ENCODE assay signal across 9 mouse cellular contexts in the genomic region with DNA sequence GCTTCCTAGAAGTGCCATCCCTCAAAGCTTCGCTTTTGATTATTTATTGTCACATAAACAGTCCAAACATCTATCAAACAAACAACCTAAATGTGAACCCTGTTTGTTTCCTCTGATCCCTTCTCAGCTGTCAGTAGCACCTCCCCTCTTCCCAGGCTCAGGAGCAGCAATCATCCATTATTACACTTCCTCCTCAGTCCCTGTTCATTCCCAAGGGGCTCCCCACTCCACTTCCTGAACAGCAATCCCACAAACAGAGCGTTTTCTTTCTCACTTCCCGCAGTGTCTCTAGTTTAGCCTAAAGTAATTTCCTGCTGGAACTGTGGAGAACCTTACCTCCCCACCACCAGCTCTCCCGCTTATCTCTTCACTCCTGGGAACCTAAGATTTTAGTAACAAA.
A peak's percentile ranks its signal among the peaks of the same experiment; 100 is the strongest.
DNase-seq lines count a peak whose midpoint lies in the region; ATAC-seq and TF ChIP-seq lines count a peak whose summit lies in the region.
"Had no signal": no experiment of that assay in that cellular context is flagged by ENCODE, and none has a peak within 500 bp of the region (broad histone marks: within the 10 kb centered on the region; RNA-seq: fewer than 3 reads in every experiment).

No protein-coding gene starts in this region.

- 47% methylated on average over 4 of the region's 4 CpGs for WGBS in heart, embryonic 16.5 days
- 27% methylated on average over 4 of the region's 4 CpGs for WGBS in limb, embryonic 10.5 days
- WGBS in hindbrain, postnatal 0 days: 61% methylated on average over 4 of the region's 4 CpGs

- TF ChIP-seq CTCF in gastrocnemius, adult 2 months (IDR thresholded peaks at IDR 0.05): no peak
- TF ChIP-seq CTCF in bone marrow macrophage, adult 2 months (IDR thresholded peaks at IDR 0.05; ENCODE audit: low read depth, low read length): no peak
- TF ChIP-seq CTCF in hindbrain, postnatal 0 days (IDR thresholded peaks at IDR 0.05; ENCODE audit: low read depth): no peak

- H3K27ac ChIP-seq in gastrocnemius, adult 2 months: peak overlapping the region; percentile 63
- H3K27ac ChIP-seq in bone marrow macrophage, adult 2 months (ENCODE audit: insufficient read depth, low read depth, low read length): peak overlapping the region; percentile 58
- H3K27ac ChIP-seq in heart, embryonic 16.5 days (ENCODE audit: low read length): peak overlapping the region; percentile 71
- peak overlapping the region; percentile 63 for H3K27ac ChIP-seq in limb, embryonic 10.5 days
- H3K27ac ChIP-seq in hindbrain, postnatal 0 days: no peak overlapping the region

- H3K9me3 ChIP-seq in heart, embryonic 16.5 days (replicated peaks; ENCODE audit: control insufficient read depth, low read length): no peaks in the 10 kb centered on the region
- no peaks in the 10 kb centered on the region for H3K9me3 ChIP-seq in limb, embryonic 10.5 days (replicated peaks)
- H3K9me3 ChIP-seq in hindbrain, postnatal 0 days (ENCODE audit: low read length): no peaks in the 10 kb centered on the region

- DNase-seq in gastrocnemius, adult 2 months: no peak
- no peak for DNase-seq in gastrocnemius, postnatal 36 days
- DNase-seq in limb, embryonic 10.5 days (ENCODE audit: low spot score): no peak
- no peak for DNase-seq in layer of hippocampus, adult 9-10 months (ENCODE audit: low spot score)
- no peak for DNase-seq in hindbrain, postnatal 0 days (ENCODE audit: low spot score)
- DNase-seq in yolk sac, embryonic 10.5 days (ENCODE audit: low spot score): no peak
- DNase-seq: layer of hippocampus, adult 9-11 months had no signal

- peak; percentile 59; the same call in 1 of the 2 replicates for ATAC-seq in heart, embryonic 16.5 days (replicated peaks; ENCODE audit: extremely low read depth, insufficient read depth, low FRiP score)
- ATAC-seq in hindbrain, postnatal 0 days: no peak

- intact Hi-C loops in gastrocnemius, adult 2 months (cut with DNase I): loop anchor here (5.0 kb wide), 1 partner anchor 90 kb away; a partner anchor contains a TSS
- intact Hi-C loops in gastrocnemius, postnatal 36 days (cut with DNase I): no loop called here

- no peak overlapping the region for H3K4me2 ChIP-seq in heart, embryonic 16.5 days (ENCODE audit: low read depth, low read length)
- H3K4me2 ChIP-seq in hindbrain, postnatal 0 days (ENCODE audit: low read depth, low read length): no peak overlapping the region

- H3K4me1 ChIP-seq in bone marrow macrophage, adult 2 months (ENCODE audit: control insufficient read depth, insufficient read depth, low read length): peaks cover 25% of the 10 kb centered on the region
- H3K4me1 ChIP-seq in heart, embryonic 16.5 days (ENCODE audit: control insufficient read depth, insufficient read depth, low read length): peaks cover 9% of the 10 kb centered on the region
- peaks cover 43% of the 10 kb centered on the region for H3K4me1 ChIP-seq in limb, embryonic 10.5 days
- H3K4me1 ChIP-seq in hindbrain, postnatal 0 days (ENCODE audit: insufficient read depth, low read length): no peaks in the 10 kb centered on the region

- no peak for TF ChIP-seq POLR2A in bone marrow macrophage, adult 2 months (IDR thresholded peaks at IDR 0.05; ENCODE audit: borderline replicate concordance, low read depth, low read length)

- H3K9ac ChIP-seq in heart, embryonic 16.5 days (ENCODE audit: low read length): no peak overlapping the region
- H3K9ac ChIP-seq in hindbrain, postnatal 0 days (replicated peaks; ENCODE audit: low read length): no peak overlapping the region

- no peaks in the 10 kb centered on the region for H3K27me3 ChIP-seq in heart, embryonic 16.5 days (ENCODE audit: control insufficient read depth, insufficient read depth, low read length)
- 0 out of 2 replicates have a peak, but pooled peaks cover 3% of the 10 kb centered on the region for H3K27me3 ChIP-seq in limb, embryonic 10.5 days (ENCODE audit: low read depth, poor library complexity, severe bottlenecking)
- no peaks in the 10 kb centered on the region for H3K27me3 ChIP-seq in hindbrain, postnatal 0 days (ENCODE audit: insufficient read depth, low read length)

- no peaks in the 10 kb centered on the region for H3K36me3 ChIP-seq in heart, embryonic 16.5 days (ENCODE audit: control insufficient read depth, insufficient read depth)
- no peaks in the 10 kb centered on the region for H3K36me3 ChIP-seq in limb, embryonic 10.5 days
- H3K36me3 ChIP-seq in hindbrain, postnatal 0 days (ENCODE audit: insufficient read depth, low read length): no peaks in the 10 kb centered on the region

- no peak overlapping the region; the same call in 1 of the 2 replicates for H3K4me3 ChIP-seq in gastrocnemius, adult 2 months
- H3K4me3 ChIP-seq in bone marrow macrophage, adult 2 months (ENCODE audit: insufficient read depth, low read length): no peak overlapping the region
- no peak overlapping the region for H3K4me3 ChIP-seq in heart, embryonic 16.5 days (ENCODE audit: low read length)
- no peak overlapping the region for H3K4me3 ChIP-seq in limb, embryonic 10.5 days
- no peak overlapping the region for H3K4me3 ChIP-seq in hindbrain, postnatal 0 days (ENCODE audit: low read length)
